Mouse (Mus musculus) lung, postnatal 0 days (tissue): ENCODE measurements around the gene Tmem259.

Source experiments
- CTCF ChIP-seq: IDR thresholded peaks from 2 replicates; pipeline ENCODE4 v1.5.1; 2016; ENCODE audit warnings: antibody characterized with exemption, mild to moderate bottlenecking
- EP300 ChIP-seq: IDR thresholded peaks from 2 replicates; pipeline ENCODE4 v1.6.1; 2016; ENCODE audit warnings: antibody characterized with exemption, mild to moderate bottlenecking, control low read depth

DNA sequence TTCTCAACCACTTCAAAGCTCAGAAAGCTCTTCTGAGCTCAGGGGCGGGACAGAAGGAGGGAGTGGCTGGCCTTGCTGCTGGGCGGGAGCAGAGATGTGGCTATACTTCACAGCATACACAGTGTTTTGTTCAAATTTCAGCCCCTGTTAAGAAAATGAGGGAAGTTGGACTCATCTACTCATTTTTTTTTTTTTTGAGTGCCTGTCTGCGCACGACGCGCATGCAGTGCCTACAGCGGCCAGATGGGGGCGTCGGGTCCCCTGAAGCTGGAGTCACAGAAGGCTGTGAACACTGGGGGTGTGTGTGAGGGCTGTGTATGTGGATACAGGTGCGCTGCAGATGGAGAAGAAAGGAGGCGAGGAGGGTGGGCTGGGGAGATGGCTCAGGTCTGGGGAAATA, 2.8 kb upstream of the Tmem259 start:
- TF ChIP-seq CTCF (peak; percentile 95), EP300 (peak; percentile 80)
